Mouse (Mus musculus) bone marrow, adult 2 months (tissue): ENCODE results near the gene Tead2. TPM values are rescaled to one million over a fixed set of nuclear protein-coding genes. Genes with fewer than 3 reads are reported as not detected.

Experiments
- H3K27ac ChIP-seq: fragments of 200-500 bp; 2 replicates; pipeline ENCODE4 v1.5.1; 2012; ENCODE audit warnings: low read depth, mild to moderate bottlenecking, control low read depth, inconsistent platforms, low read length; ENCODE audit not compliant: control insufficient read depth, poor library complexity, insufficient read depth
- H3K4me1 ChIP-seq: fragments of 200-500 bp; 2 replicates; pipeline ENCODE4 v1.6.1; 2011; ENCODE audit warnings: low read length; ENCODE audit not compliant: control insufficient read depth, insufficient read depth
- H3K4me3 ChIP-seq: fragments of 200-500 bp; replicated peaks from 2 replicates; pipeline ENCODE3; 2011; ENCODE audit warnings: mild to moderate bottlenecking, low read depth, low read length, control low read depth; ENCODE audit not compliant: control insufficient read depth
- CTCF ChIP-seq: fragments of 200-500 bp; IDR thresholded peaks from 2 replicates; pipeline ENCODE4 v1.5.1; 2011; ENCODE audit warnings: low read length, control low read depth; ENCODE audit not compliant: control insufficient read depth, insufficient read depth
- POLR2A ChIP-seq: fragments of 200-500 bp; IDR thresholded peaks from 2 replicates; pipeline ENCODE4 v1.6.1; 2011; ENCODE audit warnings: low read depth, mild to moderate bottlenecking, control low read depth, low read length, borderline replicate concordance; ENCODE audit not compliant: control insufficient read depth
- WGBS: fragments of 180-500 bp; shearing (Covaris S2); methylation state at CpG from one replicate; pipeline ENCODE4 v1.1.7; 2018; 5-methylcytosine and 5-hydroxymethylcytosine counted together
- polyA plus RNA-seq: library from polyadenylated mRNA; stranded (reverse); fragments of >200 nt; gene quantifications from 2 replicates; pipeline ENCODE4 v1.2.4, GENCODE M21; 2011; ENCODE audit warnings: low replicate concordance; ENCODE audit not compliant: missing spikeins, insufficient read depth, insufficient read length

Gene Tead2
- polyA plus RNA-seq, 1 experiment, result 10.9 TPM

DNA sequence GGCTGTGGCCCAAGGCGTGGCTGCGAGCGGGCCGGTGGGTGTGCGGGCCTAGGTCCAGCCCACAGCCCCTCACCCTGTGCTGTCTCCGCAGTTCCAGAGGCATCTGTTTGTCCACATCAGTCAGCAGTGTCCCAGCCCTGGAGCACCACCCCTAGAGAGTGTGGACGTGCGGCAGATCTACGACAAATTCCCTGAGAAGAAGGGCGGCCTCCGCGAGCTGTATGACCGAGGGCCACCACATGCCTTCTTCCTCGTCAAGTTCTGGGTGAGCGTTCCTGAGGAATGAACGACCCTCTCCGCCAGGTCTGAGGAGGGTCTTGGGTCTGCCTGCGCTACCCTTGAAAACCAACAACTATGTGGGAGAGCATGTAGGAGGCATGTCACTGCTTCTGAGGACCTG, 13.0 kb downstream of the Tead2 start:
- Histone ChIP-seq H3K27ac (no peak overlapping the region), H3K4me3 (no peak overlapping the region), H3K4me1 (no peaks in the 10 kb centered on the region; the same call in 1 of the 2 replicates)
- TF ChIP-seq POLR2A (no peak), CTCF (no peak)
- WGBS, result 92% methylated on average over 18 of the region's 18 CpGs

DNA sequence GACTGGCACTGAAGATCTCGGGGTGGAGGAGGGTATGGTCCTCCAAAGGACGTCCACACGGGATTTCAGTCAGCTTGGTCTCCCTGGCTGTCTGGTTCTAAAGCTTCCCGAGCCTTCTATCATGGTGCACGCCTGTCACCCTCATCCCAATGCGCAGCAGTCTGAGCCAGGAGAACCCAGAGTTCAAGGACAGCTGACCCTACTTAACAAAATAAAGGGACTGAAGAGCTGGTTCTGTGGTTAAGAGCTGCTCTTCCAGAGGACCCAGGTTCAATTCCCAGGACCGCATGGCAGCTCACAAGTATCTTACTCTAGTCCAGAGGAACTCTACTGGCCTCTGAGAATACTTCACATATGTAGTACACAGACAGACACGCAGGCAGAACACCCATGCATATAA, 13.5 kb downstream of the Tead2 start:
- Histone ChIP-seq H3K4me1 (no peaks in the 10 kb centered on the region; the same call in 1 of the 2 replicates), H3K27ac (no peak overlapping the region), H3K4me3 (no peak overlapping the region)
- TF ChIP-seq POLR2A (no peak), CTCF (no peak)
- 84% methylated on average over 8 of the region's 8 CpGs for WGBS

DNA sequence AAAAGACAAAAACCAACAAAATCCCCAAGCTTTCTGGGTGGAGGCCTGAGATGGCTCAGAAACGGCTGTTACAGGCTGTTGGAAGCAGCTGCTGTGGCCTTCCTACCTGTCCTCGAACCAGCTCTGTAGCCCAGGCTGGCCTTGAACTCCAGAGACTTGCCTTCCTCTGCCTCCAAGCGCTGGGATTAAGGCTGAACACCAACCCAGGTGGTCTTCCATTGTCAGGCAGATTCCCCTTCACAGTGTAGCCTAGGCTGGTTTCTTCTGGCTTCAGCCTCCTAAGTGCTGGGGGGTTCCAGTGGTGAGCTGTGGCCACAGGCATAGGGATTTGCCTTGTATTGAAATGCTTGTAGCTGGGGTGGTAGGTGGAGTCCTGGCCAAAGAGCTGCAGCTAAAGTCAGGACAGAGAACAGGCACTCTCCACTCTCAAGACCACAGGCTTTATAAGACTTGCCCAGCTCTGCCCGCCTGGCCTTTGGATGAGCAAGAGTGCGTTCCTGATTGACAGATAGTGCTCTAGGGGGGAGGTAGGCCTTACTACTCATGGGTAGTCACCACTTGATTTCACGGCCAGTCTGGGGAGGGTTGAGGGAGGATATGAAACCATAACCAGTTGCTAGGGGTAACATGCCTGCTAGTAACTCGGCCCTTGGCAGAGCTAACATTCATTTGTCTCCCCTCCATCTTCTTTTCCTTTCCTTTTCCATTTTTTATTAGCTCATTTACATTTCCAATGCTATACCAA, 14.1 kb downstream of the Tead2 start:
- no peaks in the 10 kb centered on the region; the same call in 1 of the 2 replicates for H3K4me1 ChIP-seq
- no peak overlapping the region for H3K4me3 ChIP-seq
- TF ChIP-seq POLR2A (no peak), CTCF (no peak)
- no peak overlapping the region for H3K27ac ChIP-seq
- 65% methylated on average over 7 of the region's 7 CpGs for WGBS

DNA sequence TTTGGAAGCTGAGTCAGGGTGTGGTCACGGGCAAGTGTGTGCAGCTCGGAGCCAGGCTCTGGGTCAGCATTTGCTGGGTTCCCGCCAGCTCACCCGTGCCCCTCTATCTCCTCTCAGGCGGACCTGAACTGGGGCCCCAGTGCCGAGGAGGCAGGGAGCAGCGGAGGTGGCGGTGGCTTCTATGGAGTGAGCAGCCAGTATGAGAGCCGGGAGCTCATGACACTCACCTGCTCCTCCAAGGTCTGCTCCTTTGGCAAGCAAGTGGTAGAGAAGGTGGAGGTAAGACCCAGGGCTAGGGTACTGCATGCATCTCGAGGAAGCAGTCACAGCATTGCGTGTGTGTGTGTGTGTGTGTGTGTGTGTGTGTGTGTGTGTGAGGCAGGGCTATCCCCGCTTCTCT, 15.6 kb downstream of the Tead2 start:
- Histone ChIP-seq H3K27ac (no peak overlapping the region), H3K4me3 (no peak overlapping the region), H3K4me1 (peaks cover 3% of the 10 kb centered on the region; the same call in 1 of the 2 replicates)
- 74% methylated on average over 12 of the region's 12 CpGs for WGBS
- TF ChIP-seq CTCF (no peak), POLR2A (no peak; the same call in 1 of the 2 replicates)

DNA sequence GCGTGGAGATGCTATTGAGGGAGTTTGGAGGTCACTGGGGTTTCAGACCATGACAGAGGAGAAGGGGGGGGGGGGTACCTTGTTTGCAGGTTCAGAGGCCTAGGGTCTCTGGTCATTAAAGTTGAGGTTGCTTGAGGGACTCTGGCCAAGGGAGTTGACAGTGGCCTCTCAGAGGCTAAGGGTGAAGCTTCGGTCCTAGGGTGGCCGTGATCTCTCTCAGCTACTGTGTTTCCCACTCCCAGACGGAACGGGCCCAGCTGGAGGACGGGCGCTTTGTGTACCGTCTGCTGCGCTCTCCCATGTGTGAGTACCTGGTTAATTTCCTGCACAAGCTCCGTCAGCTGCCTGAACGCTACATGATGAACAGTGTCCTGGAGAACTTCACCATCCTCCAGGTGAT, 16.4 kb downstream of the Tead2 start:
- peaks cover 3% of the 10 kb centered on the region; the same call in 1 of the 2 replicates for H3K4me1 ChIP-seq
- WGBS, result 87% methylated on average over 11 of the region's 11 CpGs
- TF ChIP-seq POLR2A, result no peak
- TF ChIP-seq CTCF, result no peak
- no peak overlapping the region for H3K27ac ChIP-seq
- H3K4me3 ChIP-seq, result no peak overlapping the region

DNA sequence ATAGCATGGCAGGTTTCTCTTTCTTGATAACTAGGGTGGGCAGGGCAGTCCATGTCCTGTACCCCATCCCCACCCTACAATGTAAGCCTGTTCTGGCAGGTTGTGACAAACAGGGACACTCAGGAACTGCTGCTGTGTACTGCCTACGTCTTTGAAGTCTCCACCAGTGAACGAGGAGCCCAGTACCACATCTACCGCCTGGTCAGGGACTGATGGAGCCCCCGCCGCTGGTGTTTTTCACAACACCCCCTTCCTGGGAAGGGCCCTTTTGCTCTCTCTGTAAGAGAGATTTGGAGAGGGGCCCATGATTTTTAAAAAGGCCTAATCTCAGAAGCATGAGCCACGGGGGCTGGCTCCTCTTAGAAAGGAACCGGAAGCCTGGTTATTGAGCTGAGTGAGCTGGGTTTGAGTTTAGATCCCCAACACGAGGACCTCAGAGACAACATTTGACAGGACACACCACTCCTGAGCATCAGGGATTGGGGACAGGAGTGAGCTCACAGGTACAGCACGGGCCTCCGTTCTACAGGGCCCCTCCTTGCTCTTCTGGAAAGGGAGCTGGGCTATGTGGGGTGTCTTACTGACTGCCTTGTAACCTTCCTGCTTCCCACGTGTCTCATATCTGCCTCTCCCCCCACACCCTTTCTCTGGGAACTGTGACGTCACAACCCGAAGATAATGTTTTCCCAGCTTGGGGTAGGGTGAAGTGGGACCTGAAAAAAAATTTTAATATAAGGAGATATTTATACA, 17.3 kb downstream of the Tead2 start:
- no peak for TF ChIP-seq CTCF
- TF ChIP-seq POLR2A, result no peak
- 63% methylated on average over 13 of the region's 13 CpGs for WGBS
- no peak overlapping the region for H3K27ac ChIP-seq

DNA sequence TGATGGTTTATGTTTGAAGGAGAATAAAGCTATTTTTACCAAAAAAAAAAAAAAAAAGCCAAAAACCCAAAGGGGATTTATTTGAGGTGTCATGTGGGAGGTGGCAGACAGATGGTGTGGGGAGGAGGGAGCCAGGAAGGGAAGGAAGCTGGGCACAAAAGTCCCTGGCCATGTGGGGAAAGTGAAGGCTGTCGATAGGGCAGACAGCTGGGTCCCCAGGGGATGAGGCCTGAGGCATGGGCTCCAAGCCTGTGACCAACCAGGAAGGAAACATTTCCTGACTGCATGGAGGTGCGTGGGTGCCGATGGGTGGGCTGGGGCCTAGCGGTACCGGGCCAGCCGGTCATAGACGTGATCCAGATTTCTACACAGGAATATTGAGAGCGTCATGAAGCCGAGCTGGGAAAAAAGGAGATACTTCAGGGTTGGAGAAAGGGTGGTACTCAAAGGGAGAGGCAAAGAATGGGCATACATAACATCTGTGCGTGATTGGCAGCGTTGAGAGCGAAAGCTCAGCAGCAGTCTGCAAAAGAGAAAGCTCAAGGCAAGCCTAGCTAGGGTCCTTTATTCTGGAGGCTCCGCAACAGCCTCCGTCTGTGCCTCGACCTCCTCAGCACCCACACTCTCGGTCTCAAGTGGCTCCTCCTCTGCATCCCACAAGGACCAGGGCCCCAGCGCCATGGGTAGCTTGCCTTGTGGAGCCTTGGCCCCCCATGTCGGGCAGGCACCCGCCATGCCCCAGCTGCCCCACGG, 18.2 kb downstream of the Tead2 start:
- no peak overlapping the region for H3K4me3 ChIP-seq
- no peak for TF ChIP-seq CTCF
- no peak for TF ChIP-seq POLR2A
- H3K4me1 ChIP-seq, result peaks cover 3% of the 10 kb centered on the region; the same call in 1 of the 2 replicates
- WGBS, result 48% methylated on average over 20 of the region's 20 CpGs
- peak overlapping the region; percentile 18; the same call in 1 of the 2 replicates for H3K27ac ChIP-seq

More for the DNA sequence above, 17.3 kb downstream of the Tead2 start:
- H3K4me3 ChIP-seq, result no peak overlapping the region
- H3K4me1 ChIP-seq, result peaks cover 3% of the 10 kb centered on the region; the same call in 1 of the 2 replicates
